9 mouse cellular contexts compared by ENCODE assay signal in genomic region chr6:22003200-22003587, GRCm38 (mm10). TPM values are rescaled to one million over a fixed set of nuclear protein-coding genes. Genes with fewer than 3 reads are reported as not detected.
DNase-seq lines count a peak whose midpoint lies in the region; ATAC-seq and TF ChIP-seq lines count a peak whose summit lies in the region.
"Had no signal": no experiment of that assay in that cellular context is flagged by ENCODE, and none has a peak within 500 bp of the region (broad histone marks: within the 10 kb centered on the region; RNA-seq: fewer than 3 reads in every experiment).

No protein-coding gene starts in this region.

- H3K27ac ChIP-seq in midbrain, embryonic 12.5 days (replicated peaks) = no peak overlapping the region
- H3K27ac ChIP-seq in midbrain, embryonic 16.5 days (ENCODE audit: low read length) = no peak overlapping the region
- no peak overlapping the region for H3K27ac ChIP-seq in heart, embryonic 11.5 days (ENCODE audit: low read depth, low read length)
- peak overlapping the region; percentile 73 for H3K27ac ChIP-seq in stomach, postnatal 0 days (replicated peaks)

- H3K4me3 ChIP-seq in midbrain, embryonic 12.5 days = no peak overlapping the region
- H3K4me3 ChIP-seq in midbrain, embryonic 16.5 days (ENCODE audit: low read depth, low read length) = no peak overlapping the region
- no peak overlapping the region for H3K4me3 ChIP-seq in heart, embryonic 11.5 days (ENCODE audit: low read depth, low read length)
- H3K4me3 ChIP-seq in stomach, postnatal 0 days (ENCODE audit: low read depth, low read length) = no peak overlapping the region

- TF ChIP-seq CTCF in stomach, postnatal 0 days (IDR thresholded peaks at IDR 0.05; ENCODE audit: low read depth) = no peak

- WGBS in midbrain, embryonic 12.5 days = 4% methylated on average over 6 of the region's 6 CpGs
- WGBS in midbrain, embryonic 16.5 days = 9% methylated on average over 6 of the region's 6 CpGs
- 17% methylated on average over 6 of the region's 6 CpGs for WGBS in heart, embryonic 11.5 days (ENCODE audit: insufficient replicate concordance)
- WGBS in stomach, postnatal 0 days = 24% methylated on average over 6 of the region's 6 CpGs

- no peaks in the 10 kb centered on the region for H3K36me3 ChIP-seq in midbrain, embryonic 12.5 days
- no peaks in the 10 kb centered on the region for H3K36me3 ChIP-seq in midbrain, embryonic 16.5 days (ENCODE audit: control insufficient read depth, insufficient read depth, low read length)
- no peaks in the 10 kb centered on the region for H3K36me3 ChIP-seq in heart, embryonic 11.5 days (ENCODE audit: control insufficient read depth, insufficient read depth, low read length)
- no peaks in the 10 kb centered on the region for H3K36me3 ChIP-seq in stomach, postnatal 0 days (ENCODE audit: control insufficient read depth, insufficient read depth, low read length)

- H3K9ac ChIP-seq in midbrain, embryonic 12.5 days (replicated peaks) = no peak overlapping the region
- H3K9ac ChIP-seq in midbrain, embryonic 16.5 days (ENCODE audit: low read depth, low read length) = no peak overlapping the region
- H3K9ac ChIP-seq in heart, embryonic 11.5 days (ENCODE audit: low read depth, low read length) = no peak overlapping the region
- H3K9ac ChIP-seq in stomach, postnatal 0 days (ENCODE audit: low read length) = no peak overlapping the region

- ATAC-seq in midbrain, embryonic 12.5 days (ENCODE audit: low FRiP score, low read depth) = peak; percentile 69
- no peak for ATAC-seq in midbrain, embryonic 16.5 days
- no peak for ATAC-seq in heart, embryonic 11.5 days (replicated peaks; ENCODE audit: insufficient number of reproducible peaks, low FRiP score, low TSS enrichment)
- ATAC-seq in stomach, postnatal 0 days (ENCODE audit: low FRiP score, low TSS enrichment) = peak; percentile 90; the same call in 1 of the 2 replicates
- ATAC-seq: Patski had no signal

- no peaks in the 10 kb centered on the region for H3K9me3 ChIP-seq in midbrain, embryonic 12.5 days
- H3K9me3 ChIP-seq in midbrain, embryonic 16.5 days (replicated peaks; ENCODE audit: control insufficient read depth, low read length, poor library complexity, severe bottlenecking) = no peaks in the 10 kb centered on the region
- no peaks in the 10 kb centered on the region for H3K9me3 ChIP-seq in heart, embryonic 11.5 days (replicated peaks; ENCODE audit: control insufficient read depth, low read length)
- no peaks in the 10 kb centered on the region for H3K9me3 ChIP-seq in stomach, postnatal 0 days (ENCODE audit: control insufficient read depth, low read length)

- peaks cover 4% of the 10 kb centered on the region for H3K27me3 ChIP-seq in midbrain, embryonic 12.5 days
- H3K27me3 ChIP-seq in midbrain, embryonic 16.5 days (ENCODE audit: control insufficient read depth, insufficient read depth, low read depth, low read length) = no peaks in the 10 kb centered on the region; the same call in 1 of the 2 replicates
- no peaks in the 10 kb centered on the region; the same call in 1 of the 2 replicates for H3K27me3 ChIP-seq in heart, embryonic 11.5 days (ENCODE audit: control insufficient read depth, insufficient read depth, low read length)
- no peaks in the 10 kb centered on the region for H3K27me3 ChIP-seq in stomach, postnatal 0 days (ENCODE audit: control insufficient read depth, insufficient read depth, low read length)

- peak; percentile 72 for DNase-seq in kidney, postnatal 14 days
- peak; percentile 34 for DNase-seq in stomach, postnatal 0 days (ENCODE audit: low spot score)
- no peak for DNase-seq in layer of hippocampus, adult 9-11 months
- DNase-seq in spleen, postnatal 10 days (ENCODE audit: low spot score in 2 of 2) = no peak
- DNase-seq in cerebellum, adult 9-11 months = no peak

- TF ChIP-seq EP300 in stomach, postnatal 0 days (optimal IDR thresholded peaks at IDR 0.05) = no peak

- peak overlapping the region; percentile 27; the same call in 1 of the 2 replicates for H3K4me2 ChIP-seq in midbrain, embryonic 12.5 days (replicated peaks)
- no peak overlapping the region for H3K4me2 ChIP-seq in midbrain, embryonic 16.5 days (ENCODE audit: low read length)
- H3K4me2 ChIP-seq in heart, embryonic 11.5 days = 0 out of 2 replicates have a peak overlapping the region, but pooled peaks have one; percentile 0
- 0 out of 2 replicates have a peak overlapping the region, but pooled peaks have one; percentile 6 for H3K4me2 ChIP-seq in stomach, postnatal 0 days (replicated peaks; ENCODE audit: low read depth)

- H3K4me1 ChIP-seq in midbrain, embryonic 12.5 days = peaks cover 5% of the 10 kb centered on the region; the same call in 1 of the 2 replicates
- no peaks in the 10 kb centered on the region for H3K4me1 ChIP-seq in midbrain, embryonic 16.5 days (ENCODE audit: control insufficient read depth, insufficient read depth, low read length)
- peaks cover 9% of the 10 kb centered on the region for H3K4me1 ChIP-seq in heart, embryonic 11.5 days (ENCODE audit: control insufficient read depth, insufficient read depth, low read length)
- no peaks in the 10 kb centered on the region for H3K4me1 ChIP-seq in stomach, postnatal 0 days (replicated peaks; ENCODE audit: control insufficient read depth, insufficient read depth)

RNA-seq across cellular contexts. Expression of gene Cped1, which starts 17.5 kb away (rescaled TPM):
- polyA plus RNA-seq in midbrain, embryonic 12.5 days (2016; fragmentation: Nextera tagmentation; extraction: Ambion mirVana) = 8.7 and 10.8 TPM in 2 replicates
- 2.1 and 2.7 TPM in 2 replicates for polyA plus RNA-seq in midbrain, embryonic 16.5 days (2015; fragmentation: Nextera tagmentation; extraction: Ambion mirVana)
- polyA plus RNA-seq in heart, embryonic 11.5 days (2014; fragmentation: Nextera tagmentation; extraction: Ambion mirVana) = 5.6 and 6.4 TPM in 2 replicates
- 10.4 and 10.7 TPM in 2 replicates for polyA plus RNA-seq in stomach, postnatal 0 days (2015; fragmentation: Nextera tagmentation; extraction: Ambion mirVana)

RNA-seq across cellular contexts. Expression of gene Ing3, which starts 53.8 kb away (rescaled TPM):
- polyA plus RNA-seq in midbrain, embryonic 12.5 days (2016; fragmentation: Nextera tagmentation; extraction: Ambion mirVana) = 58.8 and 63.3 TPM in 2 replicates
- polyA plus RNA-seq in midbrain, embryonic 16.5 days (2015; fragmentation: Nextera tagmentation; extraction: Ambion mirVana) = 44.2 and 50.0 TPM in 2 replicates
- polyA plus RNA-seq in heart, embryonic 11.5 days (2014; fragmentation: Nextera tagmentation; extraction: Ambion mirVana) = 21.3 and 27.0 TPM in 2 replicates
- polyA plus RNA-seq in stomach, postnatal 0 days (2015; fragmentation: Nextera tagmentation; extraction: Ambion mirVana) = 19.8 and 21.2 TPM in 2 replicates

Comparison
In these comparisons a context has a peak if more than half of its experiments do, and no peak if none do; other contexts are left out.
1. ATAC-seq: peak in midbrain, embryonic 12.5 days (single experiment) and stomach, postnatal 0 days (single experiment); none in midbrain, embryonic 16.5 days (single experiment) and heart, embryonic 11.5 days (single experiment).
2. DNase-seq: peak in kidney, postnatal 14 days (single experiment) and stomach, postnatal 0 days (single experiment); none in layer of hippocampus, adult 9-11 months (single experiment), spleen, postnatal 10 days (0 of 2) and cerebellum, adult 9-11 months (single experiment).